Mouse (Mus musculus) kidney, adult 18-20 months (tissue): ENCODE data around the gene Dnaaf3.

ENCODE experiments used
- DNase-seq: peaks from one replicate; pipeline ENCODE4 v3.0.0; 2021

Dnaaf3 gene

DNA sequence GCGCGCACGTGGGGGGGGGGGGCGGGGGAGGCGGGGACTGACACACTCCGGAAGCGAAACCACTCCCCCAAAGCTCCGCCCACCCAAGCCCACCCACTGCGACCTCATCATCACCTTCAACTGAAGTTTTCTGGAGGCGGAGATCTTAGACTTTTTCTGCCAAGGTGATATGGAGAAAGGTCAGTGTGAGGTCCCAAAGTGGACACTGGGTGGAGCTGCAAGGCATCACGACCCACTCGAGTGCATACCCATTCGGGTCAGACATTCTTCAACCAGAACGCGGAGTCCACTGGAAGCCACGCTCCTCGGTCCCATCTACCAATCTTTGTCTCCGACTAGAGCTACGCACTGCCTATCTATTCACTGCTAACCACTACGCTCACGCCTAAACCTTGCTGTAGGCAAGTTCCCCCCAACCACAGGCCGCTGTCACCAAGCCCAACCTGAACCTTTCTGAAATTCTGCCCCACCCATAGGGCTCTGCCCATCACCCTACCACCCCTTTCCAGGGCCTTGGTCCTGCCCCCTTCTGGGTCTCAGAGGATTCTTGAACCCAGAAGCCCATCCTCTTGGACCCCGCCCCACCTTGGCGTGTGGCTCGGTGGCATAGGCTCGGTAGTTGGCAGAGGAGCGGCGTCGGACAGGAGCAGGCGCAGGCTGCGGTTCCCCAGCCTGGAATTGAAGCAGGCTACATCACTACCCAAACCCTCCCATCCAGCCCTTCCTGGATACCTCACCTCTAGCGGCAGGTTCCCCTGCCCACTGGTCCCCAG lies 10.8 kb downstream of the Dnaaf3 start:
- DNase-seq: no peak

- DNase-seq: no peak
These were observed 13.8 kb downstream of the Dnaaf3 start for GRCm38 (mm10) chr7:4518487-4518886.

- DNase-seq: no peak
These were observed 15.8 kb downstream of the Dnaaf3 start, which contains the start of gene Tnnt1 for GRCm38 (mm10) chr7:4516332-4517050. Tnnt1 (minus strand) TSS chr7:4516382.

GRCm38 (mm10) chr7:4515853-4516252 lies 16.4 kb downstream of the Dnaaf3 start:
- DNase-seq: no peak

- no peak for DNase-seq
These were observed 18.2 kb downstream of the Dnaaf3 start for GRCm38 (mm10) chr7:4513829-4514712.

GRCm38 (mm10) chr7:4513236-4513635 lies 19.0 kb downstream of the Dnaaf3 start:
- peak; percentile 30 for DNase-seq

DNA sequence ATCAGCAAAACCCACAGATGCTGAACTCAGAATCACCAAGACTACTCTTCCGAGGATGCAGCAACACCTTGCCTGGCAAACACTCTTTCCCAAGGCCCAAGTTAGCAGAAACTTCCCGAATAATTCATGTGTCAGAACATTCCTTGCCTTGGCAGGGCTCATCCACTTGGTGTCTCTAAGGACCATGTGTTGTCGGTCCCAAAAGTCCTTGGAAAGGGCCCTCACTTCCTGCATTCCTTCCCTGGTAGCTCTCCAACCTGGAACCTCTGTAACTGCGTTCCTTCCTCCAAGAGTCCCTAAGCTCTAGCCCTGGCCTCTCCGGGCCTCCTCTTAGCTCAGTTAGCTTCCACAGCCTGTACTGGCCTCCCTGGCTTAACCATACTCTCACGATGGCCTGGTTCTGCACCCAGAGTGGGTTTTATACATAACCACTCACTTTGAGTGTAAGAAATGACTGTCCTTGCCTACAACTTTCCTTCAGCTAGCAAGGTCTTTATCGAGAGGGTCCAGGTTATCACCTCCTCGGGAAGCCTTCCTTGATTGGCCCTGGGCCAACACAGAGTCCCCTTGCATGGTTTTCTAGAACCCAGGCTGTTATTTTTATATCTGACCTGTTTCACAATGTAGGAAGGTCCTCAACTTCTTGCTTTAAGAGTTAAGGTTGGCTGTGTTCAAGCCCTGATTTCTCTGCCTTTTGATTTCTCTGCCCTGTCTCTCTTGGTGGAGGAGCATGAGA lies 20.6 kb downstream of the Dnaaf3 start:
- DNase-seq: no peak

DNA sequence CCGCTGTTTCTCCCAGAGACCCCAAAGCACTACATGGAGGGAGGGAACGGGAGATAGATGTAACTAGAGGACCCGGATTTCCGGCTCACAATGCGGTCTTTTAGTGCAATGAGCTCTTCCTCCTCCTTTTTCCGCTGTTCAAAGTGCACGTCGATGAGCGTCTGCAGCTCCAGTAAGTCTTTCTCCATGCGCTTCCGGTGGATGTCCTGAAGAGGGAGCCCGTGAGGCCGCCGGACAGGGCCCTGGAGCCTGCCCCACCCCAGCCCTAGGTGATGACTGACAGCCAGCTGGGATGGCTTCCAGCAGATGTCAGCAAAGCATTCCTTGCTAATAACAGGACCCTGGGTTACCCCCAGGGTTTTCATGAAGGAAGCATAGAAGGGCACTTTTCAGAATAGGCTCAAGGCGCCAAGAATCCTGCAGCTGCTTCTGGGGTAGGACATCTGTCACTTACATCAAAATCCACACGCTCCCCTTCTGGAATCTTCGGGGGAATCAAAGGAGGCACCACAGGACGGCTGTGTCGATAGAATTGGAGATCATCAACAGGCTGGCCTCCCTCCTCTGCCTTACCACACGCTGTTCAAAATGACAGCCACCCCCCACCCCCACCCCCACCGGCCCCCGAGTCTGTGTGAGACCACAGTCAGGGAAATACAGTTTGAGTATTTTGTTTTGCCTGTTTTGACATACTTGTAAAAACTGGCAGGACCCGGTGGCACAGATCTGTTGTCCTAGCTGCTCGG lies 22.2 kb downstream of the Dnaaf3 start:
- DNase-seq: peak; percentile 72

- DNase-seq: no peak
These were observed 23.5 kb downstream of the Dnaaf3 start for GRCm38 (mm10) chr7:4508739-4509116.

GRCm38 (mm10) chr7:4508062-4508738 lies 24.1 kb downstream of the Dnaaf3 start:
- DNase-seq: no peak

- DNase-seq: no peak
These were observed 25.0 kb downstream of the Dnaaf3 start for GRCm38 (mm10) chr7:4507220-4507619.

- DNase-seq: no peak
These were observed 27.4 kb downstream of the Dnaaf3 start for GRCm38 (mm10) chr7:4504646-4505435.

GRCm38 (mm10) chr7:4503858-4504257 lies 28.4 kb downstream of the Dnaaf3 start:
- no peak for DNase-seq

- no peak for DNase-seq
These were observed 29.2 kb downstream of the Dnaaf3 start for GRCm38 (mm10) chr7:4503100-4503499.

- DNase-seq: peak; percentile 35
These were observed 29.7 kb downstream of the Dnaaf3 start for GRCm38 (mm10) chr7:4502421-4503090.

GRCm38 (mm10) chr7:4501558-4502397 lies 30.5 kb downstream of the Dnaaf3 start, which contains the start of gene Ppp1r12c:
Ppp1r12c (minus strand) TSS chr7:4501680.
- peak; percentile 95 for DNase-seq

GRCm38 (mm10) chr7:4500892-4501471 lies 31.3 kb downstream of the Dnaaf3 start:
- DNase-seq: peak; percentile 39

GRCm38 (mm10) chr7:4499034-4499433 lies 33.2 kb downstream of the Dnaaf3 start:
- no peak for DNase-seq
